ENCODE assay signal across 15 mouse cellular contexts in genomic region chr13:23564482-23564881, GRCm38 (mm10). TPM values are rescaled to one million over a fixed set of nuclear protein-coding genes. Genes with fewer than 3 reads are reported as not detected.
A peak's percentile ranks its signal among the peaks of the same experiment; 100 is the strongest.
DNase-seq lines count a peak whose midpoint lies in the region; ATAC-seq and TF ChIP-seq lines count a peak whose summit lies in the region.
"Had no signal": no experiment of that assay in that cellular context is flagged by ENCODE, and none has a peak within 500 bp of the region (broad histone marks: within the 10 kb centered on the region; RNA-seq: fewer than 3 reads in every experiment).

No protein-coding gene starts in this region.

- peak overlapping the region; percentile 96; the same call in 1 of the 2 replicates for H3K27ac ChIP-seq in forebrain, embryonic 11.5 days (ENCODE audit: low read depth, low read length)
- H3K27ac ChIP-seq in forebrain, embryonic 16.5 days (ENCODE audit: low read length), result no peak overlapping the region
- peak overlapping the region; percentile 99 for H3K27ac ChIP-seq in liver, embryonic 12.5 days
- H3K27ac ChIP-seq in liver, postnatal 0 days (ENCODE audit: low read depth), result no peak overlapping the region
- peak overlapping the region; percentile 98; the same call in 1 of the 2 replicates for H3K27ac ChIP-seq in embryonic facial prominence, embryonic 12.5 days
- peak overlapping the region; percentile 98; the same call in 1 of the 2 replicates for H3K27ac ChIP-seq in midbrain, embryonic 12.5 days (replicated peaks)

- H3K9ac ChIP-seq in forebrain, embryonic 11.5 days (ENCODE audit: low read length), result no peak overlapping the region
- no peak overlapping the region for H3K9ac ChIP-seq in forebrain, embryonic 16.5 days (replicated peaks; ENCODE audit: low read depth, low read length)
- peak overlapping the region; percentile 31; the same call in 1 of the 2 replicates for H3K9ac ChIP-seq in liver, embryonic 12.5 days
- H3K9ac ChIP-seq in liver, postnatal 0 days (replicated peaks), result no peak overlapping the region
- no peak overlapping the region for H3K9ac ChIP-seq in embryonic facial prominence, embryonic 12.5 days
- no peak overlapping the region for H3K9ac ChIP-seq in midbrain, embryonic 12.5 days (replicated peaks)
- H3K9ac ChIP-seq: heart, embryonic 15.5 days; limb, embryonic 13.5 days had no signal

- H3K9me3 ChIP-seq in forebrain, embryonic 11.5 days (ENCODE audit: control insufficient read depth, low read length), result no peaks in the 10 kb centered on the region
- no peaks in the 10 kb centered on the region for H3K9me3 ChIP-seq in forebrain, embryonic 16.5 days (ENCODE audit: control insufficient read depth, low read length)
- H3K9me3 ChIP-seq in liver, embryonic 12.5 days (replicated peaks), result no peaks in the 10 kb centered on the region
- H3K9me3 ChIP-seq in liver, postnatal 0 days (ENCODE audit: low read length), result no peaks in the 10 kb centered on the region
- no peaks in the 10 kb centered on the region for H3K9me3 ChIP-seq in embryonic facial prominence, embryonic 12.5 days
- H3K9me3 ChIP-seq in midbrain, embryonic 12.5 days, result no peaks in the 10 kb centered on the region
- H3K9me3 ChIP-seq: heart, embryonic 15.5 days; limb, embryonic 13.5 days had no signal

- DNase-seq in forebrain, embryonic 11.5 days (ENCODE audit: low spot score), result no peak
- DNase-seq in liver, postnatal 0 days, result no peak
- DNase-seq in embryo, embryonic 9.5 days (ENCODE audit: extremely low spot score), result no peak
- DNase-seq: gastrocnemius, postnatal 36 days; kidney, postnatal 25 days; layer of hippocampus, postnatal 36 days; retina, postnatal 1 day; thymus, adult 18-20 months had no signal

- no peak overlapping the region for H3K4me2 ChIP-seq in forebrain, embryonic 11.5 days (ENCODE audit: low read depth, low read length, severe bottlenecking)
- no peak overlapping the region for H3K4me2 ChIP-seq in forebrain, embryonic 16.5 days (ENCODE audit: low read length)
- no peak overlapping the region for H3K4me2 ChIP-seq in liver, embryonic 12.5 days
- no peak overlapping the region for H3K4me2 ChIP-seq in liver, postnatal 0 days (ENCODE audit: low read depth, low read length)
- H3K4me2 ChIP-seq in embryonic facial prominence, embryonic 12.5 days (replicated peaks), result no peak overlapping the region
- no peak overlapping the region for H3K4me2 ChIP-seq in midbrain, embryonic 12.5 days (replicated peaks)
- H3K4me2 ChIP-seq: heart, embryonic 15.5 days; limb, embryonic 13.5 days had no signal

- no peaks in the 10 kb centered on the region for H3K4me1 ChIP-seq in forebrain, embryonic 11.5 days (replicated peaks; ENCODE audit: control insufficient read depth, insufficient read depth, low read length)
- peaks cover 6% of the 10 kb centered on the region; the same call in 1 of the 2 replicates for H3K4me1 ChIP-seq in forebrain, embryonic 16.5 days (replicated peaks; ENCODE audit: control insufficient read depth, insufficient read depth, low read length)
- H3K4me1 ChIP-seq in liver, embryonic 12.5 days, result peaks cover 55% of the 10 kb centered on the region
- H3K4me1 ChIP-seq in liver, postnatal 0 days (ENCODE audit: insufficient read depth), result peaks cover 7% of the 10 kb centered on the region
- H3K4me1 ChIP-seq in embryonic facial prominence, embryonic 12.5 days, result no peaks in the 10 kb centered on the region
- H3K4me1 ChIP-seq in midbrain, embryonic 12.5 days, result 0 out of 2 replicates have a peak, but pooled peaks cover 2% of the 10 kb centered on the region
- H3K4me1 ChIP-seq: limb, embryonic 13.5 days had no signal

- no peaks in the 10 kb centered on the region for H3K27me3 ChIP-seq in forebrain, embryonic 11.5 days (ENCODE audit: control insufficient read depth, insufficient read depth, low read length)
- H3K27me3 ChIP-seq in forebrain, embryonic 16.5 days (replicated peaks; ENCODE audit: control insufficient read depth, insufficient read depth, low read length), result no peaks in the 10 kb centered on the region
- H3K27me3 ChIP-seq in liver, embryonic 12.5 days (replicated peaks), result no peaks in the 10 kb centered on the region
- H3K27me3 ChIP-seq in liver, postnatal 0 days (ENCODE audit: insufficient read depth, low read length), result no peaks in the 10 kb centered on the region
- H3K27me3 ChIP-seq in embryonic facial prominence, embryonic 12.5 days, result no peaks in the 10 kb centered on the region
- H3K27me3 ChIP-seq in midbrain, embryonic 12.5 days, result no peaks in the 10 kb centered on the region
- H3K27me3 ChIP-seq: heart, embryonic 15.5 days; limb, embryonic 13.5 days had no signal

- no peaks in the 10 kb centered on the region for H3K36me3 ChIP-seq in forebrain, embryonic 11.5 days (ENCODE audit: control insufficient read depth, insufficient read depth, low read length)
- no peaks in the 10 kb centered on the region for H3K36me3 ChIP-seq in forebrain, embryonic 16.5 days (ENCODE audit: control insufficient read depth, insufficient read depth)
- no peaks in the 10 kb centered on the region for H3K36me3 ChIP-seq in liver, embryonic 12.5 days
- H3K36me3 ChIP-seq in liver, postnatal 0 days (replicated peaks; ENCODE audit: insufficient read depth, low read length), result no peaks in the 10 kb centered on the region
- H3K36me3 ChIP-seq in embryonic facial prominence, embryonic 12.5 days, result no peaks in the 10 kb centered on the region
- H3K36me3 ChIP-seq in midbrain, embryonic 12.5 days, result no peaks in the 10 kb centered on the region
- H3K36me3 ChIP-seq: heart, embryonic 15.5 days; limb, embryonic 13.5 days had no signal

- ATAC-seq in forebrain, embryonic 11.5 days (replicated peaks; ENCODE audit: low FRiP score), result no peak
- no peak for ATAC-seq in forebrain, embryonic 16.5 days
- ATAC-seq in liver, embryonic 12.5 days, result no peak
- ATAC-seq in liver, postnatal 0 days, result no peak
- no peak for ATAC-seq in embryonic facial prominence, embryonic 12.5 days (ENCODE audit: insufficient number of reproducible peaks, insufficient read depth, low FRiP score, low TSS enrichment)
- ATAC-seq in midbrain, embryonic 12.5 days (ENCODE audit: low FRiP score, low read depth), result no peak
- no peak for ATAC-seq in inflammation-experienced regulatory T-cells, adult 6 months

- TF ChIP-seq EP300 in liver, postnatal 0 days (IDR thresholded peaks at IDR 0.05; ENCODE audit: low read depth), result no peak

- no peak for TF ChIP-seq CTCF in liver, postnatal 0 days (IDR thresholded peaks at IDR 0.05; ENCODE audit: low read depth)

- WGBS in forebrain, embryonic 11.5 days, result 84% methylated on average over 2 of the region's 2 CpGs
- WGBS in forebrain, embryonic 16.5 days, result 90% methylated on average over 2 of the region's 2 CpGs
- WGBS in liver, embryonic 12.5 days (ENCODE audit: insufficient replicate concordance), result 79% methylated on average over 2 of the region's 2 CpGs
- WGBS in liver, postnatal 0 days (ENCODE audit: insufficient replicate concordance), result 76% methylated on average over 2 of the region's 2 CpGs
- 84% methylated on average over 2 of the region's 2 CpGs for WGBS in embryonic facial prominence, embryonic 12.5 days
- 96% methylated on average over 2 of the region's 2 CpGs for WGBS in midbrain, embryonic 12.5 days

- no peak overlapping the region for H3K4me3 ChIP-seq in forebrain, embryonic 11.5 days (ENCODE audit: low read depth, low read length)
- no peak overlapping the region for H3K4me3 ChIP-seq in forebrain, embryonic 16.5 days (replicated peaks; ENCODE audit: low read length)
- H3K4me3 ChIP-seq in liver, embryonic 12.5 days, result no peak overlapping the region
- no peak overlapping the region for H3K4me3 ChIP-seq in liver, postnatal 0 days (ENCODE audit: low read depth, low read length)
- no peak overlapping the region for H3K4me3 ChIP-seq in embryonic facial prominence, embryonic 12.5 days
- H3K4me3 ChIP-seq in midbrain, embryonic 12.5 days, result no peak overlapping the region
- H3K4me3 ChIP-seq: heart, embryonic 15.5 days; limb, embryonic 13.5 days had no signal

RNA-seq across cellular contexts. Expression of gene Hist1h3e, which starts 2.3 kb away (rescaled TPM):
- 6.7 and 10.4 TPM in 2 replicates for polyA plus RNA-seq in forebrain, embryonic 11.5 days (2014; fragmentation: Nextera tagmentation; extraction: Ambion mirVana)
- polyA plus RNA-seq in forebrain, embryonic 16.5 days (2015; fragmentation: Nextera tagmentation; extraction: Ambion mirVana), result 2.0 and 3.4 TPM in 2 replicates
- 4.9 and 6.2 TPM in 2 replicates for polyA plus RNA-seq in liver, embryonic 12.5 days (2016; fragmentation: Nextera tagmentation; extraction: Ambion mirVana)
- polyA plus RNA-seq in liver, postnatal 0 days (2015; fragmentation: Nextera tagmentation; extraction: Ambion mirVana), result 3.6 and 4.6 TPM in 2 replicates
- polyA plus RNA-seq in embryonic facial prominence, embryonic 12.5 days (2016; fragmentation: Nextera tagmentation; extraction: Ambion mirVana), result 9.5 and 9.6 TPM in 2 replicates
- 6.5 and 7.0 TPM in 2 replicates for polyA plus RNA-seq in midbrain, embryonic 12.5 days (2016; fragmentation: Nextera tagmentation; extraction: Ambion mirVana)
- polyA plus RNA-seq in inflammation-experienced regulatory T-cells, adult 6 months (2017; shearing (Covaris generic)), result 1 to 10 TPM in 2 of 3 experiments, under 1 TPM in 1; 0.89 to 4.0 (median 4.0) TPM

RNA-seq across cellular contexts. Expression of gene Hist1h2ae, which starts 6.5 kb away (rescaled TPM):
- polyA plus RNA-seq in forebrain, embryonic 11.5 days (2014; fragmentation: Nextera tagmentation; extraction: Ambion mirVana), result 96.4 and 102 TPM in 2 replicates
- polyA plus RNA-seq in forebrain, embryonic 16.5 days (2015; fragmentation: Nextera tagmentation; extraction: Ambion mirVana), result 33.0 and 46.2 TPM in 2 replicates
- 106 and 109 TPM in 2 replicates for polyA plus RNA-seq in liver, embryonic 12.5 days (2016; fragmentation: Nextera tagmentation; extraction: Ambion mirVana)
- polyA plus RNA-seq in liver, postnatal 0 days (2015; fragmentation: Nextera tagmentation; extraction: Ambion mirVana), result 62.4 and 66.0 TPM in 2 replicates
- polyA plus RNA-seq in embryonic facial prominence, embryonic 12.5 days (2016; fragmentation: Nextera tagmentation; extraction: Ambion mirVana), result 139 and 153 TPM in 2 replicates
- 95.2 and 113 TPM in 2 replicates for polyA plus RNA-seq in midbrain, embryonic 12.5 days (2016; fragmentation: Nextera tagmentation; extraction: Ambion mirVana)
- polyA plus RNA-seq in inflammation-experienced regulatory T-cells, adult 6 months (2017; shearing (Covaris generic)), result 100 to 1,000 TPM in 1 of 3 experiments, 10 to 100 TPM in 1, 1 to 10 TPM in 1; 5.9 to 223 (median 14.6) TPM

RNA-seq across cellular contexts. Expression of gene Hist1h2bg, which starts 6.7 kb away (rescaled TPM):
- polyA plus RNA-seq in forebrain, embryonic 11.5 days (2014; fragmentation: Nextera tagmentation; extraction: Ambion mirVana), result 7.4 and 10.0 TPM in 2 replicates
- 2.1 and 6.2 TPM in 2 replicates for polyA plus RNA-seq in forebrain, embryonic 16.5 days (2015; fragmentation: Nextera tagmentation; extraction: Ambion mirVana)
- polyA plus RNA-seq in liver, embryonic 12.5 days (2016; fragmentation: Nextera tagmentation; extraction: Ambion mirVana), result 10.7 and 14.4 TPM in 2 replicates
- polyA plus RNA-seq in liver, postnatal 0 days (2015; fragmentation: Nextera tagmentation; extraction: Ambion mirVana), result 6.1 and 7.8 TPM in 2 replicates
- polyA plus RNA-seq in embryonic facial prominence, embryonic 12.5 days (2016; fragmentation: Nextera tagmentation; extraction: Ambion mirVana), result 11.4 and 15.7 TPM in 2 replicates
- polyA plus RNA-seq in midbrain, embryonic 12.5 days (2016; fragmentation: Nextera tagmentation; extraction: Ambion mirVana), result 13.0 and 13.8 TPM in 2 replicates
- polyA plus RNA-seq in inflammation-experienced regulatory T-cells, adult 6 months (2017; shearing (Covaris generic)), result 10 to 100 TPM in 1 of 3 experiments, 1 to 10 TPM in 2; 2.4 to 13.2 (median 9.8) TPM

RNA-seq across cellular contexts. Expression of gene Hist1h2bf, which starts 9.5 kb away (rescaled TPM):
- polyA plus RNA-seq in forebrain, embryonic 11.5 days (2014; fragmentation: Nextera tagmentation; extraction: Ambion mirVana), result 4.5 and 5.9 TPM in 2 replicates
- polyA plus RNA-seq in forebrain, embryonic 16.5 days (2015; fragmentation: Nextera tagmentation; extraction: Ambion mirVana), result 2.1 and 2.6 TPM in 2 replicates
- polyA plus RNA-seq in liver, embryonic 12.5 days (2016; fragmentation: Nextera tagmentation; extraction: Ambion mirVana), result 7.1 and 9.9 TPM in 2 replicates
- 2.9 and 5.8 TPM in 2 replicates for polyA plus RNA-seq in liver, postnatal 0 days (2015; fragmentation: Nextera tagmentation; extraction: Ambion mirVana)
- polyA plus RNA-seq in embryonic facial prominence, embryonic 12.5 days (2016; fragmentation: Nextera tagmentation; extraction: Ambion mirVana), result 10.7 and 11.9 TPM in 2 replicates
- 4.5 and 5.1 TPM in 2 replicates for polyA plus RNA-seq in midbrain, embryonic 12.5 days (2016; fragmentation: Nextera tagmentation; extraction: Ambion mirVana)
- not detected for polyA plus RNA-seq in inflammation-experienced regulatory T-cells, adult 6 months (2017; shearing (Covaris generic))

RNA-seq across cellular contexts. Expression of gene Hist1h2ad, which starts 9.7 kb away (rescaled TPM):
- polyA plus RNA-seq in forebrain, embryonic 11.5 days (2014; fragmentation: Nextera tagmentation; extraction: Ambion mirVana), result 2.5 and 3.0 TPM in 2 replicates
- 1.2 and 3.4 TPM in 2 replicates for polyA plus RNA-seq in forebrain, embryonic 16.5 days (2015; fragmentation: Nextera tagmentation; extraction: Ambion mirVana)
- 1.2 and 3.1 TPM in 2 replicates for polyA plus RNA-seq in liver, embryonic 12.5 days (2016; fragmentation: Nextera tagmentation; extraction: Ambion mirVana)
- polyA plus RNA-seq in liver, postnatal 0 days (2015; fragmentation: Nextera tagmentation; extraction: Ambion mirVana), result 2.0 and 2.6 TPM in 2 replicates
- 2.0 and 3.6 TPM in 2 replicates for polyA plus RNA-seq in embryonic facial prominence, embryonic 12.5 days (2016; fragmentation: Nextera tagmentation; extraction: Ambion mirVana)
- polyA plus RNA-seq in midbrain, embryonic 12.5 days (2016; fragmentation: Nextera tagmentation; extraction: Ambion mirVana), result 1.8 and 2.5 TPM in 2 replicates
- under 1 TPM in 1 of 3 experiments, not detected in 2; 0.99 TPM for polyA plus RNA-seq in inflammation-experienced regulatory T-cells, adult 6 months (2017; shearing (Covaris generic))

Comparison
In these comparisons a context has a peak if more than half of its experiments do, and no peak if none do; other contexts are left out.
1. H3K27ac ChIP-seq: peak in forebrain, embryonic 11.5 days (single experiment), liver, embryonic 12.5 days (single experiment), embryonic facial prominence, embryonic 12.5 days (single experiment) and midbrain, embryonic 12.5 days (single experiment); none in forebrain, embryonic 16.5 days (single experiment) and liver, postnatal 0 days (single experiment).